Mouse (Mus musculus) ovary, adult 18-20 months (tissue): ENCODE results near the gene Dgkz.

ENCODE experiments used
- DNase-seq: peaks from one replicate; pipeline ENCODE4 v3.0.0; 2022; ENCODE audit warnings: low spot score, mixed read lengths

Gene Dgkz

GRCm38 (mm10) chr2:91920130-91920529, 55.5 kb downstream of the Dgkz start:
- no peak for DNase-seq

- DNase-seq, result no peak
Observed at GRCm38 (mm10) chr2:91917096-91917495, 58.6 kb downstream of the Dgkz start.

- no peak for DNase-seq
Observed at GRCm38 (mm10) chr2:91916346-91916977, 59.2 kb downstream of the Dgkz start.

GRCm38 (mm10) chr2:91913328-91914110, 62.1 kb downstream of the Dgkz start:
- DNase-seq, result no peak

GRCm38 (mm10) chr2:91912616-91913015, 63.0 kb downstream of the Dgkz start:
- DNase-seq, result no peak

GRCm38 (mm10) chr2:91906141-91906540, 69.5 kb downstream of the Dgkz start:
- DNase-seq, result no peak

GRCm38 (mm10) chr2:91904618-91905307, 70.9 kb downstream of the Dgkz start:
- DNase-seq, result no peak

- DNase-seq, result no peak
Observed at GRCm38 (mm10) chr2:91903171-91903925, 72.3 kb downstream of the Dgkz start.

- DNase-seq, result no peak
Observed at GRCm38 (mm10) chr2:91902336-91902735, 73.3 kb downstream of the Dgkz start.

GRCm38 (mm10) chr2:91900431-91900830, 75.2 kb downstream of the Dgkz start:
- no peak for DNase-seq

GRCm38 (mm10) chr2:91899141-91899540, 76.5 kb downstream of the Dgkz start:
- DNase-seq, result no peak

GRCm38 (mm10) chr2:91897968-91898367, 77.7 kb downstream of the Dgkz start:
- no peak for DNase-seq

GRCm38 (mm10) chr2:91895401-91895800, 80.3 kb downstream of the Dgkz start:
- no peak for DNase-seq

GRCm38 (mm10) chr2:91894716-91895115, 80.9 kb downstream of the Dgkz start:
- no peak for DNase-seq

GRCm38 (mm10) chr2:91884616-91885015, 91.0 kb downstream of the Dgkz start:
- DNase-seq, result no peak

- DNase-seq, result no peak
Observed at GRCm38 (mm10) chr2:91883961-91884360, 91.7 kb downstream of the Dgkz start.
